Mouse (Mus musculus) heart, adult 2 months (tissue): ENCODE data around the gene Ugt1a7c.
"Not testable (repeated sequence)": the region's sequence is repeated elsewhere in the genome, so short reads cannot be mapped to it uniquely, and the experiment has no call there.

Experiments used
- CTCF ChIP-seq: fragments of 200-600 bp; IDR thresholded peaks from 2 replicates; pipeline ENCODE4 v1.8.1; 2022; ENCODE audit warnings: antibody characterized with exemption, mild to moderate bottlenecking, moderate library complexity
- EP300 ChIP-seq: fragments of 200-500 bp; IDR thresholded peaks from 2 replicates; pipeline ENCODE4 v1.6.1; 2011; ENCODE audit warnings: low read depth, low read length, control low read depth; ENCODE audit not compliant: insufficient read depth
- POLR2A ChIP-seq: fragments of 200-500 bp; IDR thresholded peaks from 2 replicates; pipeline ENCODE4 v1.6.1; 2011; ENCODE audit warnings: mild to moderate bottlenecking, low read depth, low read length, control low read depth; ENCODE audit not compliant: insufficient read depth

DNA sequence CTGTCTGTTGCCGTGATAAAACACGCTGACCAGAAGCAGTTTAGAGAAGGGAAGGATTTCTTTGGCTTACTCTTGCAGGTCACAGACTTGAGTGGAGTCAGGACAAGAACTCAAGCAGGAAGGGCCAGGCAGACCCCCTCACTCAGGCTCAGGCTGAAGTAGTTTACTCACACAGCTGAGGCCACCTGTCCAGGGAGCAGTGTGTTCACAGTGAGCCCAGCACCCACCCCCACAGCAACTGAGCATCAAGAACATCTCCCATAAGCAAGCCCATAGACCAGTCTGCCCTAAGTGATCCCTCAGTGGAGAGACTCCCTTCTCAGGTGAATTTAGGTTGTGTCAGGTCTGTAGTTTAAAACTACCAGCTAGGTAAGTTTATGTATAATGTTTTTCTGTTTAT is 14.7 kb downstream of the Ugt1a7c start:
- not testable (repeated sequence) for TF ChIP-seq EP300, POLR2A, CTCF
